Mouse (Mus musculus) bone marrow macrophage, adult 2 months (primary cell): ENCODE data around the gene Ppp1r12a. TPM values are rescaled to one million over a fixed set of nuclear protein-coding genes. Genes with fewer than 3 reads are reported as not detected.

ENCODE experiments used
- H3K27ac ChIP-seq: 2 replicates; pipeline ENCODE4 v1.5.1; 2012; ENCODE audit warnings: low read depth, low read length; ENCODE audit not compliant: insufficient read depth
- H3K4me1 ChIP-seq: 2 replicates; pipeline ENCODE4 v1.6.1; 2012; ENCODE audit warnings: low read length; ENCODE audit not compliant: control insufficient read depth, insufficient read depth
- H3K4me3 ChIP-seq: 2 replicates; pipeline ENCODE4 v1.5.1; 2012; ENCODE audit warnings: mild to moderate bottlenecking, low read length, moderate library complexity; ENCODE audit not compliant: insufficient read depth
- CTCF ChIP-seq: IDR thresholded peaks from 2 replicates; pipeline ENCODE4 v1.5.1; 2012; ENCODE audit warnings: low read depth, mild to moderate bottlenecking, low read length, moderate library complexity
- POLR2A ChIP-seq: IDR thresholded peaks from 2 replicates; pipeline ENCODE4 v1.6.1; 2012; ENCODE audit warnings: mild to moderate bottlenecking, low read depth, low read length, borderline replicate concordance
- polyA plus RNA-seq: library from polyadenylated mRNA; stranded (reverse); fragments of >200 nt; gene quantifications from 2 replicates; pipeline ENCODE4 v1.2.4, GENCODE M21; 2012; ENCODE audit not compliant: missing spikeins, insufficient read depth, insufficient read length

Gene Ppp1r12a
- polyA plus RNA-seq, 1 experiment: 84.8 TPM

DNA sequence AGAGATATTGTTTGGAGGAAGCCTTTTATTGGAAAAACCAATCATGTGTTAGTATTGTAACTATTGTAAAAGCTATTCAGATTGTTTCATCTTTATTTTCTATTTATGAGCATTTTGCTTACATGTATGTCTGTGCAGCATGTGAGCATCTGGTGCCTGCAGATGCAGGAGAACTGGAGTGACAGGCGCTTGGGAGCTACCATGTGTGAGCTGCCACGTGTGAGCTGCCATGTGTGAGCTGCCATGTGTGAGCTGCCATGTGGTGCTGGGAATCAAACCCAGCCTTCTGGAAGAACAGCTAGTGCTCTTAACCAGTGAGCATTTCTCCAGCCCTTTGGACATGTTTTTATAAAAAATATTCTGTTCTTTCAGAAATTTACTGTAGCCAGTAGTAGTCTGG, 18.3 kb downstream of the Ppp1r12a start:
- Histone ChIP-seq H3K4me3 (no peak overlapping the region), H3K4me1 (peaks cover 25% of the 10 kb centered on the region), H3K27ac (no peak overlapping the region)
- TF ChIP-seq POLR2A (no peak), CTCF (no peak)

DNA sequence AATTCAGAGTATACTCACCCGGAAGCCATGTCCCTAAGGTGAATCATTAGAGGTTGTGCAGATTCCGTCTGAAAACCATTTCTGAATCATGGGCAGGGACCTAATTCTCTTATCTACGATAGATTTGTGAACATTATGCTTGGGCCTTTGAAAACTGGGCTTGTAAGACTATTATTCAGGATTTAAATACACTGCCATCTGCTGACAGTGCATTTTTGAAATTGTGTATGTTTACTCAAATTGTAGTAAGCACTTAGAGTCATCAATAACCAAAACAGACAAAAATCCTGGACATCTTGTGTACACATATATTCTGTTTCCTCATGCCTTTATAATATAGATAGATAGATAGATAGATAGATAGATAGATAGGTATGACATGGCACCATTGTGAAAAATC, 19.9 kb downstream of the Ppp1r12a start:
- Histone ChIP-seq H3K27ac (no peak overlapping the region), H3K4me1 (peaks cover 32% of the 10 kb centered on the region), H3K4me3 (no peak overlapping the region)
- TF ChIP-seq CTCF (no peak), POLR2A (no peak)

DNA sequence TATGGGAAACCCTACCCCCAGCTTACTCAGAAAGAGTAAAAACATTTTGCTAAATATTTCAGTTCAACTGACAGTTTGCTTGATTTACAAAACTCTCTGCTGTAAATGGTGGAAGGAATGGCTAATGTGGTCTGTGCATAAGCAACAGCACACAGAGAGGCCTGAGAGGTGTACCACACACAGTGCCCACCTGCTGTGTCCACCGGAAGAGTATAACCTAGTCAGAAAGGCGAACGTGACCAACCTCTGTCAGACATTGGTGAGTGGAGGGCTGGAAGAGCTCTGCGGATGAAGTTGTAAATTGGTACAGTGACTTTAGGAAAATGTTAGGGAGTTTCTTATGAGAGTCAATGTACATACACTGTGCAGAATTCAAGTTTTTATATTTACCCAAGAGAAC, 20.4 kb downstream of the Ppp1r12a start:
- Histone ChIP-seq H3K4me3 (no peak overlapping the region), H3K4me1 (peaks cover 32% of the 10 kb centered on the region), H3K27ac (no peak overlapping the region)
- no peak for TF ChIP-seq POLR2A
- no peak for TF ChIP-seq CTCF

DNA sequence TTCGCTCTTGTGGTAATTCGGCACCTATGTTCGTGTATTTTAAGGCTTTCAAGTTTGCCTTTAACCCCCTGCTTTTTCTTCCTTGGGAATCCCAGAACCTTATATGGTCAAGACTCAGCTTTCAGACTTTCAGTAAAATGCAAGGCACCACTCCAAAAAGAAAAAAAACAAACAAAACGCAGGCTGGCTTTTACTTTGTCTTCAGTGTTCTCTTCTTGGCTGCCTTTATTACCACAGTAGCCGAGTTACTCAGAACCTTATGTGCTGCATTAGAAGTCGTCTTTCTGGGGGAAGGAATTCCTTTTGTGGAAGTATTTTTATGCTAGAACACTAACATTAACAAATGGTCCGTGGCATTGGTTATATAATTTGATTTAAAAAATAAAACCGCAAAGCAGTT, 22.8 kb downstream of the Ppp1r12a start:
- Histone ChIP-seq H3K27ac (no peak overlapping the region), H3K4me3 (no peak overlapping the region), H3K4me1 (peaks cover 28% of the 10 kb centered on the region)
- TF ChIP-seq POLR2A: no peak
- no peak for TF ChIP-seq CTCF

DNA sequence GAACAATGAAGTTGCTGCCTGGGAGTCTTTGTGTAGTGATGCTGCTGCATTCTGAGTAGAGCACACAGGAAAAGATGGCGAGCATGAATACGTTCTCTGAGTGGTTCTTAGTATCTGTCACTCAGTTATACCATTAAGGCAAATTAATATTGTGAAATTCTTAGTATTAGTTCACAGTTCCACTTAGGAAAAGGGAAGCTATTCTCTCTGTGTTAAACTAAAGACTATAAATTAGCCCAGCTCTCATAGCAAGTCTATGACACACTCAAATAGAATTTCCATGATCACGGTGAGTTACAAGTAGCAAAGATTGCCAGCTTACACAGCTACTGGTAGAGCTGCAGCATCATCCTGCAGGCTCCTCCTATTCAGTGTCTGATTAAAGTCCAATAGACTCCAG, 23.3 kb downstream of the Ppp1r12a start:
- Histone ChIP-seq H3K4me3 (no peak overlapping the region), H3K27ac (peak overlapping the region; percentile 37; the same call in 1 of the 2 replicates), H3K4me1 (peaks cover 26% of the 10 kb centered on the region)
- TF ChIP-seq CTCF: no peak
- no peak for TF ChIP-seq POLR2A

DNA sequence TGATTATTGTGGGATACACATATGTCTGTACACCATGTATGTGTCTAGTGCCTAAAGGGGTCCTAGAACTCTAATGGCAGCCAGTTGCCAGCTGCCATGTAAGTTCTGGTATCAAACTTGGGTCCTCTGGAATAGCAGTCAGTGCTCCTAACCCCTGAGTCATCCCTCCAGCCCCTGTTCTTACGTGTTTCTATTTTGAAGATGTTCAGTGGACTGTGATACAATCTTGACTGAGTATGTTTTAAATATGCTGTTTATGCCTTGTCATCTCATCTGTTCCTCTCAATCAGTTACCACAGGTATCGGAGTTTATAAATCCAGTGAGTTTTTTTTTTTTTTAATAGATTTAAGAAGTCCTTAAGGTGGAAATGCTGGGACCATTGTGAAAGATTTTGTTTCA, 27.3 kb downstream of the Ppp1r12a start:
- H3K4me3 ChIP-seq: no peak overlapping the region
- peaks cover 23% of the 10 kb centered on the region for H3K4me1 ChIP-seq
- no peak for TF ChIP-seq CTCF
- TF ChIP-seq POLR2A: no peak
- no peak overlapping the region for H3K27ac ChIP-seq

DNA sequence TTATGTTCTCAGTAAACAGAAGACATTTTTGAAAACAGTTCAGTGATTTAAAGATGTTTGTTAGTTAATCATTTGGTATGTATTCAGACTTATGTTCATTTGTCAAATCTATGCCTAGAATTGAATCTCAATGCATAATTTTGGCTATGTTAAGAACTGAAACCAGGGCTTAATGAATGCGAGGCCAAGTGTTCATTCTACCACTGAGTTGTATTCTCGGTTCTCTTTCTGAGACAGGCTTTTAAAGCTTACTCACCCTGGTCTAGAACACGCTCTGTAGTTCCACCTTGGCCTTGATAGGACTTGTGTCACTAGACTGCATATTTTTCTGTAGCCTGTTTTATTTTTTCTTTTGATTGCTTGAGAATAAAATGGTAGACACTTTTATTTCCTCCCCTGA, 28.0 kb downstream of the Ppp1r12a start:
- TF ChIP-seq CTCF (no peak), POLR2A (no peak)
- no peak overlapping the region for H3K4me3 ChIP-seq
- peaks cover 18% of the 10 kb centered on the region for H3K4me1 ChIP-seq
- no peak overlapping the region for H3K27ac ChIP-seq

DNA sequence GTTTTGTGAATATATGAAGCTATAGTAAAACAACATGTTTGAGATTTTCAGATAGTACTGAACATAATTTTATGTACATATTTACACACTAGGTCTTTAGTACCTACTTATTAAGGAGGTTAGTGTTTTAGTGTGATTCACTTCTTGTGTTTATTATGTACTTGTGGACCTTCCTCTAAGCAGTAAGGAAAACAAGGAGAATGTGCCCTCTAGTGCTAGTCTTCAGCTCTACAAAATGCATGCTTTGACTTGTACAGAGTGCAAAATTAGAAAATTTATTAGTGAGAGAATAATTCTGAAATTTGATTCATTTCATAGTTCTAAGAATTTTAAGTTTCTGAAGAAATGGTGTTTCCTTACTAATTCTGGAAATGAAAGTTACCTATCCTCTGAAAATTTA, 28.6 kb downstream of the Ppp1r12a start:
- H3K4me1 ChIP-seq: peaks cover 15% of the 10 kb centered on the region
- H3K27ac ChIP-seq: no peak overlapping the region
- no peak for TF ChIP-seq CTCF
- TF ChIP-seq POLR2A: no peak
- H3K4me3 ChIP-seq: no peak overlapping the region

DNA sequence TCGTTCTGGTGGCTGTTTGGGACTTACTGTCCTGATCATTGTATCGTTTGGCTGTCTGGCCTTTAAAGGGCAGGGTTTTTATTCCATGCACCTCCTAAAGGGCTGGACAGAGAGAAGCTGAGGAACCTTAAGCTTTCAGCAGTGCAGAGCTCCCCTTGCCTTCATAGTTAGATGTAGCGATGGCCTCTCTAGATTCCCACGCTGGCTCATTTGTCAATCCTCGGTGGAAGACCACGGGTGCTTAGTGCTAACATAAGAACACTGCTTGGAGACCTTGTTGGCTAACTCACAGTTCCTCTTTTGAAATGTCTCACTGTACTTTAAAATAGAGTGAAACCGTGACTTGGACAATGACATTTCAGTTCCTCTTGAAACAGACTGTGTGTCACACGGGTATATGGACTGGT, 29.4 kb downstream of the Ppp1r12a start:
- H3K4me1 ChIP-seq: peaks cover 11% of the 10 kb centered on the region
- peak overlapping the region; percentile 59 for H3K27ac ChIP-seq
- no peak for TF ChIP-seq CTCF
- no peak for TF ChIP-seq POLR2A
- H3K4me3 ChIP-seq: peak overlapping the region; percentile 40

DNA sequence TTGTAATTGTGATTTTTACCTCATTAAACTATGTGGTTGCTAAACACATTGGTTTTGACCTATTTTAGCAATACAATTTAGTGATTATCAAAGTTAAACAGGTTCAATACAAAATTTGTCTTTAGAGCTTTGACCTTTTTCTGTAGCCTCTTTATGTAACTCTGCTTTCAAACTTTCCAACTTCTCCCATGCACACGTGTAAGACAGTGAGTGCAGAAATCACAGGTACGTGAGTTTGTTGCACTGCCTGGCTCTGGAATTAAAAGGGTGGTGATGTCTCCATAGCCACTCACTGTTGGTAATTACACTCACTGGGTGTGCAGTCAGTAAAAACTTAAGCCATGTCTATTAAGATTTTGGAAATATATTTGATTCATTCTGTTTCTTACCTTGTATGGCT, 30.3 kb downstream of the Ppp1r12a start:
- H3K4me1 ChIP-seq: peaks cover 11% of the 10 kb centered on the region
- H3K4me3 ChIP-seq: no peak overlapping the region
- TF ChIP-seq POLR2A (no peak), CTCF (no peak)
- no peak overlapping the region for H3K27ac ChIP-seq

DNA sequence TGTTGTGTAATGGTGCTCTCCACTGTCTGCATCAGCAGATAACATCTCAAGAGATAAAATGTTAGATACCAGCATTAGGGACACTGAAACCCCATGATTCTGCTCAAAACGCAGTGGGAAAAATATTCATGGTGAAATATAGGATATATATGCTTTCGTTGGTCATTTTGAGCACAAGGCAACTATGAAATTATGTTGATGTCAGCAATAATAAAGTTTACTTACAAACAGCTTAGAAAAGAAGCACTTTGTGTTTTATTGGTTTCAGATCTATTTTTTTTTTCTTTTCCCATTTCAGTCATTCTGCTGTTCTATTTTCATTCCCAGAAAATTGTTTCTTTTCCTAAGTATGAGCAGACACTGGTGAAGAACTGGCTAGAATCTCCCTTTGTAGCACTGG, 34.1 kb downstream of the Ppp1r12a start:
- peaks cover 7% of the 10 kb centered on the region for H3K4me1 ChIP-seq
- no peak overlapping the region for H3K27ac ChIP-seq
- TF ChIP-seq CTCF (no peak), POLR2A (no peak)
- no peak overlapping the region for H3K4me3 ChIP-seq

DNA sequence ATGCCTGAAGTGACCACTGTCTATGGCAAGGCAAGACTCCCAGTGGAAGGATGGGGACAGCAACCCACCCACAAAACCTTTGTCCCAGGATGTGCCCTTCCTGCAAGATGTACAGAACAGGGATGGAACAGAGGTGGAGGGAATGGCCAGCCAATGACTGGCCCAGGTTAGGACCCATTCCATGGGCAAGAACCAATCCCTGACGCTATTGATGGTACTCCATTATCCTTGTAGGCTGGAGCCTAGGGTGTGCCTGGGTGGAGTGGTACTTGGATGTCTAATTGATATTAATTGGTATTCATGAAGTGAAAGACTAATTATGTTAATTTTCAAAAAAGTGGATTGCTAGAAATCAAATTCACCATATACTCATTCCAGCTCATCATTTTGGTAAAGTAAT, 35.5 kb downstream of the Ppp1r12a start:
- TF ChIP-seq POLR2A (no peak), CTCF (no peak)
- Histone ChIP-seq H3K27ac (no peak overlapping the region), H3K4me3 (no peak overlapping the region), H3K4me1 (peaks cover 10% of the 10 kb centered on the region)
